Mouse (Mus musculus): Measurements from ENCODE around the gene Defa32.
"Not testable (repeated sequence)": the region's sequence is repeated elsewhere in the genome, so short reads cannot be mapped to it uniquely, and the experiment has no call there.

The Defa32 gene

GRCm38 (mm10) chr8:21528732-21529131, at the start of gene Defa32:
Gene Defa32 (plus strand): TSS chr8:21529032.
- DNase-seq: not testable (repeated sequence)

GRCm38 (mm10) chr8:21508958-21509357, 19.9 kb upstream of the Defa32 start, which contains the start of gene Defa20:
Gene Defa20 (plus strand): TSS chr8:21509258.
- DNase-seq: not testable (repeated sequence)

- not testable (repeated sequence) for DNase-seq
Observed at GRCm38 (mm10) chr8:21565086-21565485, 36.3 kb downstream of the Defa32 start, which contains the start of gene Defa37. Gene Defa37 (plus strand): TSS chr8:21565386.
